In the genomic region with DNA sequence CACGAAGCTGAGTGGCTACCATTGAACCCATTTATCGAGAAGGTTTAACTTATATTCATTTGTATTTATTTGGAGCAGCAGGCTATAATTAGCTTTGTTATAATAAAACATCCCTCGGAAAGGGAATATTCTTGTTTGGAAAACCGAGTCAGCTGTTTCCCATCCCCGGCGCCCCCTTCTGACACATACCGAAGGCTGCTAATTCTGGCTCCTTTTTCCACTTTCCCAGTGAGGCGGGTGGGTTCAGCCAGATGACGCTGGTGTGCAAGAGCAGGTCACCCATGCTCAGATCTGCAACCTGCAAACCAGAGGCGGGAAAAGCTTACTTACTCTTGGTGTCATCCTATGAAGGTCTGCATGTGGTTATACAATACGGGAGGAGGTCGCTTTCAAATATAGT, we compare ENCODE assay signal across 12 mouse cellular contexts.
"Had no signal": no experiment of that assay in that cellular context is flagged by ENCODE, and none has a peak within 500 bp of the region (broad histone marks: within the 10 kb centered on the region; RNA-seq: fewer than 3 reads in every experiment).

No protein-coding gene starts in this region.

- H3K4me3 ChIP-seq: limb, embryonic 12.5 days; lung, embryonic 15.5 days; midbrain, embryonic 10.5 days; neural tube, embryonic 12.5 days had no signal

- H3K27ac ChIP-seq: limb, embryonic 12.5 days; liver, embryonic 14.5 days; lung, embryonic 15.5 days; midbrain, embryonic 10.5 days; neural tube, embryonic 12.5 days had no signal

- H3K9me3 ChIP-seq: limb, embryonic 12.5 days; lung, embryonic 15.5 days; midbrain, embryonic 10.5 days; neural tube, embryonic 12.5 days had no signal

- H3K4me1 ChIP-seq: lung, embryonic 15.5 days; neural tube, embryonic 12.5 days had no signal

- H3K27me3 ChIP-seq: limb, embryonic 12.5 days; lung, embryonic 15.5 days; neural tube, embryonic 12.5 days had no signal

- ATAC-seq: intestine, postnatal 0 days had no signal

- DNase-seq: kidney, adult 8-10 months; kidney, postnatal 25 days; layer of hippocampus, adult 9-11 months; liver; midbrain, embryonic 14.5 days; thymus, postnatal 36 days had no signal

- H3K4me2 ChIP-seq: limb, embryonic 12.5 days; lung, embryonic 15.5 days; neural tube, embryonic 12.5 days had no signal

- H3K9ac ChIP-seq: limb, embryonic 12.5 days; liver, embryonic 14.5 days; lung, embryonic 15.5 days; neural tube, embryonic 12.5 days had no signal
